26 mouse cellular contexts compared by ENCODE assay signal in genomic region chr1:46963973-46964727, GRCm38 (mm10).
DNase-seq lines count a peak whose midpoint lies in the region; ATAC-seq and TF ChIP-seq lines count a peak whose summit lies in the region.
"Had no signal": no experiment of that assay in that cellular context is flagged by ENCODE, and none has a peak within 500 bp of the region (broad histone marks: within the 10 kb centered on the region; RNA-seq: fewer than 3 reads in every experiment).

No protein-coding gene starts in this region.

- H3K9ac ChIP-seq in hindbrain, embryonic 14.5 days: no peak overlapping the region
- H3K9ac ChIP-seq: embryonic facial prominence, embryonic 15.5 days; forebrain, embryonic 15.5 days; heart, embryonic 12.5 days; kidney, embryonic 15.5 days; liver, embryonic 13.5 days; lung, embryonic 14.5 days; midbrain, embryonic 13.5 days had no signal

- H3K27ac ChIP-seq in hindbrain, embryonic 14.5 days: no peak overlapping the region
- H3K27ac ChIP-seq in hindbrain, embryonic 10.5 days: no peak overlapping the region
- peak overlapping the region; percentile 16; the same call in 1 of the 2 replicates for H3K27ac ChIP-seq in olfactory bulb, adult 2 months (ENCODE audit: insufficient read depth, low read depth, low read length)
- H3K27ac ChIP-seq: embryonic facial prominence, embryonic 15.5 days; forebrain, embryonic 15.5 days; kidney, embryonic 15.5 days; liver, embryonic 13.5 days; midbrain, embryonic 13.5 days; stomach, postnatal 0 days had no signal

- H3K4me3 ChIP-seq in hindbrain, embryonic 14.5 days (replicated peaks; ENCODE audit: low read length): no peak overlapping the region
- H3K4me3 ChIP-seq in hindbrain, embryonic 10.5 days: no peak overlapping the region
- H3K4me3 ChIP-seq in olfactory bulb, adult 2 months (ENCODE audit: insufficient read depth, low read depth, low read length): no peak overlapping the region
- H3K4me3 ChIP-seq: embryonic facial prominence, embryonic 15.5 days; forebrain, embryonic 15.5 days; heart, embryonic 12.5 days; kidney, embryonic 15.5 days; liver, embryonic 13.5 days; megakaryocyte, embryonic 14.5 days; midbrain, embryonic 13.5 days had no signal

- no peak for ATAC-seq in hindbrain, embryonic 14.5 days (ENCODE audit: low FRiP score)
- ATAC-seq: forebrain, embryonic 15.5 days; intestine, postnatal 0 days; midbrain, embryonic 13.5 days had no signal

- H3K27me3 ChIP-seq in hindbrain, embryonic 14.5 days (ENCODE audit: control insufficient read depth, insufficient read depth, low read length): no peaks in the 10 kb centered on the region
- no peaks in the 10 kb centered on the region for H3K27me3 ChIP-seq in hindbrain, embryonic 10.5 days (ENCODE audit: insufficient read depth, poor library complexity, severe bottlenecking)
- H3K27me3 ChIP-seq: embryonic facial prominence, embryonic 15.5 days; forebrain, embryonic 15.5 days; heart, embryonic 12.5 days; kidney, embryonic 15.5 days; liver, embryonic 13.5 days; megakaryocyte, embryonic 14.5 days; midbrain, embryonic 13.5 days had no signal

- no peaks in the 10 kb centered on the region for H3K9me3 ChIP-seq in hindbrain, embryonic 14.5 days (ENCODE audit: control insufficient read depth, low read length)
- H3K9me3 ChIP-seq in hindbrain, embryonic 10.5 days: no peaks in the 10 kb centered on the region
- H3K9me3 ChIP-seq: embryonic facial prominence, embryonic 15.5 days; forebrain, embryonic 15.5 days; G1E; heart, embryonic 12.5 days; kidney, embryonic 15.5 days; liver, embryonic 13.5 days; megakaryocyte, embryonic 14.5 days; midbrain, embryonic 13.5 days had no signal

- intact Hi-C loops in left cerebral cortex, postnatal 10 days (cut with DNase I): no loop called here

- peak; percentile 21 for DNase-seq in hindbrain, embryonic 14.5 days (ENCODE audit: low spot score)
- no peak for DNase-seq in hindbrain, embryonic 10.5 days (ENCODE audit: low spot score)
- peak; percentile 50 to 56 for DNase-seq in left cerebral cortex, adult 18-20 months (ENCODE audit: low spot score in 2 of 2)
- DNase-seq in left cerebral cortex, postnatal 10 days (ENCODE audit: extremely low spot score in 1 of 2, low spot score in 2 of 2): no peak
- peak; percentile 10 for DNase-seq in NIH3T3 (ENCODE audit: low read depth)
- DNase-seq in natural killer cell, adult 2 months (ENCODE audit: low spot score in 2 of 2): no peak
- DNase-seq: adrenal gland, adult 2 months; cerebellum, adult 18-20 months; cerebellum, postnatal 36 days; gastrocnemius, postnatal 25 days; heart, adult 18-20 months; heart, postnatal 10 days; kidney, postnatal 36 days; liver, embryonic 13.5 days; lung, embryonic 14.5 days; lung, postnatal 36 days had no signal

- no peak for TF ChIP-seq CTCF in olfactory bulb, adult 2 months (IDR thresholded peaks at IDR 0.05; ENCODE audit: insufficient read depth, low read depth, low read length)

- no peaks in the 10 kb centered on the region for H3K4me1 ChIP-seq in hindbrain, embryonic 14.5 days (replicated peaks; ENCODE audit: control insufficient read depth, insufficient read depth, low read length)
- 0 out of 2 replicates have a peak, but pooled peaks cover 3% of the 10 kb centered on the region for H3K4me1 ChIP-seq in hindbrain, embryonic 10.5 days (replicated peaks)
- no peaks in the 10 kb centered on the region for H3K4me1 ChIP-seq in olfactory bulb, adult 2 months (ENCODE audit: control insufficient read depth, insufficient read depth, low read length)
- H3K4me1 ChIP-seq: embryonic facial prominence, embryonic 15.5 days; forebrain, embryonic 15.5 days; heart, embryonic 12.5 days; kidney, embryonic 15.5 days; liver, embryonic 13.5 days; megakaryocyte, embryonic 14.5 days had no signal

- no peaks in the 10 kb centered on the region for H3K36me3 ChIP-seq in hindbrain, embryonic 14.5 days (replicated peaks; ENCODE audit: control insufficient read depth, insufficient read depth)
- H3K36me3 ChIP-seq in hindbrain, embryonic 10.5 days: no peaks in the 10 kb centered on the region
- H3K36me3 ChIP-seq: embryonic facial prominence, embryonic 15.5 days; forebrain, embryonic 15.5 days; G1E; heart, embryonic 12.5 days; kidney, embryonic 15.5 days; liver, embryonic 13.5 days; midbrain, embryonic 13.5 days had no signal

- 85% methylated on average over 5 of the region's 5 CpGs for WGBS in hindbrain, embryonic 14.5 days
- 84% methylated on average over 5 of the region's 5 CpGs for WGBS in hindbrain, embryonic 10.5 days
- WGBS in olfactory bulb, adult 2 months: 64% methylated on average over 5 of the region's 5 CpGs

- no peak overlapping the region for H3K4me2 ChIP-seq in hindbrain, embryonic 14.5 days (replicated peaks)
- H3K4me2 ChIP-seq: embryonic facial prominence, embryonic 15.5 days; forebrain, embryonic 15.5 days; heart, embryonic 12.5 days; kidney, embryonic 15.5 days; liver, embryonic 13.5 days; lung, embryonic 14.5 days; midbrain, embryonic 13.5 days had no signal

- TF ChIP-seq POLR2A in olfactory bulb, adult 2 months (IDR thresholded peaks at IDR 0.05; ENCODE audit: insufficient read depth, low read depth, low read length): no peak

Comparison
In these comparisons a context has a peak if more than half of its experiments do, and no peak if none do; other contexts are left out.
1. DNase-seq: peak in hindbrain, embryonic 14.5 days (single experiment), left cerebral cortex, adult 18-20 months (2 of 2) and NIH3T3 (single experiment); none in hindbrain, embryonic 10.5 days (single experiment), left cerebral cortex, postnatal 10 days (0 of 2) and natural killer cell, adult 2 months (0 of 2).